Mouse (Mus musculus): ENCODE measurements around the gene Snai1.

- no peak for TF ChIP-seq CTCF (IDR thresholded peaks at IDR 0.05)
- TF ChIP-seq EP300 (IDR thresholded peaks at IDR 0.05; ENCODE audit: insufficient read depth, low read depth, low read length), result no peak
Observed at GRCm38 (mm10) chr2:167538671-167539306, 794 bp downstream of the Snai1 start.

All from heart, adult 2 months (tissue).